Mouse (Mus musculus) cerebellum, adult 9-10 months (tissue): ENCODE data around the gene Prpsap2.
A peak's percentile ranks its signal among the peaks of the same experiment; 100 is the strongest.

Experiments used
- DNase-seq: peaks from one replicate; pipeline ENCODE4 v3.0.0; 2022

The Prpsap2 gene

DNA sequence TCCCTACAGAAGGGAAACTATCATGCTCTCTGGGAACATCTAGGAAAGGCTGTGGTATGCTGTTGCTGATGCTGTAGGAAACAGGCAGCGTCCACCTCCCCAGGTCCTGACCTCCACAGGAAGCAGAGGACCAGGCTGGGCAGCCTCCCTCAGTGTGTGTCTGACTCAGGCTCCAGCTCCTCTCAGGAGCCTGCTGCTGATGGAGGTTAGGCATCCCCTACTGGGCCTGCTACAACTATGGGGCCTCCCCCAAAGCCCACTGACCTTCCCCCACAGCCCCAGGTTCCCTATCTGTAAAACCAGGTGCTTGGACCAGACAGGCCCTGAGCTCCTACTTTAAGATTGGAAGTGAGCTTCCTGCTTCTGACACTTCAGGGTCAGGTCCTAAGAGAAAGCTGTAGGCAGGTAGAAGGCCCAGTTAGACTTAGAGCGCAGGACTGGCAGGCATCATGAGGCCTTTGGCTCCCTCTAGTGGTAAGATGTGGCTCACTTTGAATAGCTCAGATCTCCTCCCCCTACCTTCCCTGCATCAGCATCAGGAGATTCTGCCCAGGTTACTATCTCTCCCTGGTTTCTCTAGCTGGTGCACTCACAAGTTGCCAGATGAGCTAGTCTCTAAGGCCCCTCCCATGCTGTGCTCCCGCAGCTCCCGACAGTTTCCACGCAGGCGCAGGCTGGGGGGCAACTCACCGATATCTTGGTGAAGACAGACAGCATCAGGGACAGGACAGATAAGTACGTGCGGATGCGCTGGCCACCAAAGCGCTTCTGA is 47.4 kb downstream of the Prpsap2 start:
- peak; percentile 88 for DNase-seq

DNA sequence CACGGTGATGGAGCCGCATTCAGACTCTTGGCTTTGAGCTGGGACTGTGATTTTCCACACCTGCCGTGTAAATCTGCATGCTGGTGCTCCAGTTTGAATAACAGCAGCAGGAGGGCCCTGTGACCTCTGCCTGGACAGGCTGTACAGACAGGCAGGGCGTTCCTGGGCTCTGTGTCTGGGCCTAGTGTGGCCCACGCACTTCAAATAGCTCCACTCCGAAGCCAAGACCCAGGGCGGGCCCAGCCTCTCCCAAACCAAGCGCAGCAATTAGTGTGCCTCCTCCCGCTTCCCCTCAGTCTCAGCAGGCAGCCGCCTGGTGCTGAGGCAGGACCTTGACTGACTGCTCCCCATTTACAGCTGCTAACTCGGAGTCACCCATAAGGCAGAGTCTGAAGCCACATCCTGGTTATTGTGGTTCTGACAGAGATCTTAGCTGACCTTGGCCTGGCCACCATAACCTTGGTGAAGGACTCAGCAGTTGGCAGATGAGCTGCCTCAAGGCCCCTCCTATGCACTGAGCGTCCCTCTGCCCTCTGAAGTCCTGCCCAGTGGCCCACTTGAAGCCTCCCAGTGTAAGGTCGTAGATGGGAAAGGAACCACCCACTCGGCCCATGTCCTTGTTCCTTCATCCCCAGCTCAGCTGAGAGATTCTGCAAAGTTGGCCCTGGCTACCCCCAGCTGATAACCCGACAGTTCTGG is 48.6 kb downstream of the Prpsap2 start:
- no peak for DNase-seq

DNA sequence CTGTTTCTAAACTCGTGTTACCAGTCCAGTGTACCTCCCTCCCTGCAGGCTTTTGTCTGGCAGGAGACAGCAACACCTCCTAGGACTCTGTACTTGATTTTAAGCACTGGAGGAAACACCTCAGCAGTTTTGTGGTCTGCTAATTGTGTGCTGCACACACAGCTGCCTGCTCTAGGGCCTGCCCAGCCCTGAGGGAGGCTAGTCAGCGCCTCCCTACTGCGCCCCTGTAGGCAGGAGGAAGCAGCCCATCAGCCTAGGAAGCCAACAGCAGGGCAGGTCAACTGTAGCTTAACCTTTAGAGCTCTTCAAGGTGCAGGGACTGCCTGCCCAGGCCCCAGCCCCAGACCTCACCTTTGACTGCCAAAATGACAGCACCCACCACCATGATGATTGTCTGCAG is 53.0 kb downstream of the Prpsap2 start:
- no peak for DNase-seq

DNA sequence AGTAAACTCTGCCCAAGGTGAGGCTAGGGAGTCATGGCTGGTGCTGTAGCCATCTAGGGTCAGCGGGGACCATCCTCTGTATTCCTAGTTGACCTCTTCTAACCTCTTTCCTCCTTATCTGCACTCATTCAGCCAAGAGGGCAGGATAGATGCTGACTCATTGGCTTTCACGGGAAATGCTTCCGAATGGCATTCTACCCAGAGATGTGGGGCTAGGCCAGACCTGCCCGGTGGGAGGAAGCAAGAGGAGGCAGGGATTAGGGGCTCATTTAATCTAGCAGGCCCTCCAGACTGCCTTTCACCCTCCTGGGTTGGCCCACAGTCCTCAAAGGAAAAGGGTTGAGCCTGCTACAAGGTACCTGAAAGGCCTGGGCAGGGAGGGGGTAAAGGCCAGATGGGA is 55.7 kb downstream of the Prpsap2 start:
- DNase-seq, result no peak

DNA sequence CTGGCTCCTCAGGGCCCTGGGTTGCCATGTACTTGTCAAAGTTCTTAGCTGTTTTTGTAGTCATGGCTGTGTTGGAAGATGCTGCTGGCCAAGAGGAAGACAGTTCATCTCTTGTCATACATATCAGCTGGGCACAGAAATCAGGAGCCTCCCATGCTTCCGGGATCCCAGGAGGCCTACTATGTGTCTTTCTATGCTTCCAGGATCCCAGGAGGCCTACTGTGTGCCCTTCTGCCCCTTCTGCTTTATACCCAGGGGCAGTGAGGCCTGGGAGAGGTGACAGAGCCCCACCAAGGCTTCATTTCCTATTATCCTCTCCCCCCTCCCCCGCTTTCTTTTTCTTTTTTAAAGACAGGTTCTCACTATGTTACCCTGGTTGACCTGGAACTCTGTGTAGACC is 56.3 kb downstream of the Prpsap2 start:
- no peak for DNase-seq

DNA sequence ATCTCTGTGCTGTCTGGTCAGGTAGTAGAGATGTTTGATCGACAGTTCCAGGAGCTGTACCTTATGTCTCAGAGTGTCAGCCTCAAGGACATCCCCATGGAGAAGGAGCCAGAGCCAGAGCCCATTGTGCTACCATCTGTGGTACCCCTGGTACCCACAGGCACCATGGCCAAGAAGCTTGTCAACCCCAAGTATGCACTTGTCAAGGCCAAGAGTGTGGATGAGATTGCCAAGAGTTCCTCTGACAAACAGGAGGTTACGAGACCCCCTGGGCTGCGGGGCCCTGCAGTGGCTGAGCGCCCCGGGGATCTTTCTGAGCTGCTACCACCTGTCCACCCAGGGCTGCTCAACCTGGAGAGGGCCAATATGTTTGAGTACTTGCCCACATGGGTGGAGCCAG is 59.4 kb downstream of the Prpsap2 start:
- DNase-seq, result peak; percentile 30

DNA sequence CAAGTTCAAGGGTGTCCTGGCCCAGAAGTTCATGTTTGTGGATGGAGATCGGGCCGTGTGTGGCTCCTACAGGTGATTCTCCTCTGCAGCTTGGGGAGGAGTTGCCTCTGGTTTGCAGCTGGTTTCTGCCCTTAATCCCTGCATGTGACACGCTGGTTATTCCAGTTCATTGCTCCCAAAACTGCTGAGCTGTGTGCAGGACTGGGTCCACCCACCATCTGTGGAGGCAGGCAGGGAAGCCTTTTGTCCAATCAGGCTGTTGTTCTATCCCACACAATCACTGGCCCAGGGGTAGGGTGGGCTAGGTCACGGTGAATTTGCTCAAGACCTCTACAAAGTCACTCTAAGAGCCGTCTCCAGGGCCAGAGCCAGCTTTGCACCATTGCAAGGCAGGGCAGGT is 60.2 kb downstream of the Prpsap2 start:
- no peak for DNase-seq

DNA sequence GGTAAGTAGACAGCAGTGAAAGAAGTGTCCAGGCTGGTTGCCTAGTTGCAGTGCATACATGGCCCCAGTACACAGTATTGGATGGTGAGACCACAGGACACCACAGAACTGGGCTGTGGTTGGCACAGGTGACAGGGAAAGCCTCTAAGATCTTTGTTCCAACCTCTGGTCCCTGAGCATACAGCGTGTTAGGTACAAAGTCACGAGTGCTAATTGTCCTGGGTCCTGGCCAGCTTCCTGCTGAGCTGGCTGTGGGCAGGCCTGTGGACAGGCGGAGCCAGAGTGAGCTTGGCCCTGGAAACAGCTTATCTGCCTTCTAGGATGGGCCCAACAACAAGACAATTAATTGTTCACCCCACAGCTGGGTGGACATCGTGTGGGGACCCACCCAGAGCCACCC is 62.0 kb downstream of the Prpsap2 start:
- DNase-seq, result peak; percentile 66

DNA sequence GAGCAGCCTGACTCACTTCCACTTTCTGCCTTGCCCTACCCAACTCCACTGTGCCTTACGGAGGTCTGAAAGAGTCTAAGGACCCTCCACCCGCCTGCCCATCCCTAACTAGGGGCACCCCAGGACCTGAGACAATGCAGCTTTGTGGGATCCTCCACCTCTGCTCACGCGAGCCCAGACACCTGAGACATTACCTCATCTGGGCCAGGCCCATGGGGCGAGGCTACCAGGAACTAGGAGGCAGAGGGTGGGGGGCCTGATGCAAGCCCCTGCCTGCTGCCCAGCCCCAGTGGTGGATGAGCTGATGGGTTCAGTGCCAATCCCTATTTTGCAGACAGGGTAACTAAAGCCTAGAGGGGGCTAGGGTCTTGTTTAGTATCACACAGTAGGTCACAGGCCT is 62.4 kb downstream of the Prpsap2 start:
- no peak for DNase-seq

DNA sequence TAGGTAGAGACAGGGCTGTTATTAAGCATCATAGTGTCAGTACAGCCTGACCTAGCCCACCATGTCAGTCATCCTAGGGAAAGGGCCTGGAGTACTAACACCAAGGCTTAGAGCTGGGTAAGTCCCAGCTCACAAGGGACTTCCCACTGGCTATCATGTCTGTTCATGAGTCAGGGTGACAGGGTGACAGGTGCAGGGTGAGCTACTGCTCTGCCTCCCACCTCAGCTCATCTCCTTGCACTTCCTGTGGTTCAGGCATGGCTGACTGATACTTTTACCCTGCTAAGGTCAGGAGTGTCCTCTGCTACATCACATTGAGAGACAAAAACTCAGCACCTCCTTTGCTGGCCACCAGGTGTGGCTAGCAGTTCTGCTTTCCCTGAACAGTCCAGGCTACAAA is 63.0 kb downstream of the Prpsap2 start:
- no peak for DNase-seq

DNA sequence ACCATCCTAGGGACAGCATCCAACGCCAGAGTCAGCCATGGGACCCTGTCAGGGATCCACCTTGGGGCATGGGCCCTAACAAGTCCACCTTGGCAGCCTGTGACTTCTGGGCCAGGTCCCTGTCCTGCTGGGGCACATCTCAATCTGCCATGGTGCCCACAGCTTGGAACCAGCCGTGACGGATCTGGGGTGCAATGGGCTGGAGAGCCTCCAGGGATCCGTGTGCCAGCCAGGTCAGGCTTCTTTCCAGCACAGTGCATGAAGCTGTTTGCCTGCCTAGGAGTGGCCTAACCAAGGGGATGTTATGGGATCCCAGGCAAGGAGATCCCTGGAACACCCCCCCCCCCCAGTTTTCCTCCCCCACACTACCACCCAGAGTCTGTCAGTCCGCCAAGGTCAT is 68.9 kb downstream of the Prpsap2 start:
- peak; percentile 82 for DNase-seq

DNA sequence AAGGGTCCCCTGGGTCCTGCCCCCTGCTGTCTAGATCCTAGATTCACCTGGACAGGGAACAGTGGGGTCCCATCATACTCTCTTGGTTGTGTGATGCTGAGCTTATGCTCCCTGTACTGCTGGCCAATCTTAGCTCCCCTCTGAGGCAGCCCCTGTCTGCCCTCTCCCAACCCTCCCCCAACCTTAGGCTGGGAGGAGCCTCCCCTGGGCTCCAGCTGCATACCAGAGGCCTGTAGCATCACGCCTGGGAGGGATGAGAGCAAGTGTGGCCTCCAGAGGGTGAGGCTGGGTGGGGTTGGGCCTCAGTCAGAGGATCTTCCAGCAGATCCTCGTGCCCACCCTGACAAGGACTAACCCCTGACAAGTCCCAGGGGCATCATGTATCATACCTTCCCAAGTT is 74.3 kb downstream of the Prpsap2 start:
- DNase-seq, result no peak

DNA sequence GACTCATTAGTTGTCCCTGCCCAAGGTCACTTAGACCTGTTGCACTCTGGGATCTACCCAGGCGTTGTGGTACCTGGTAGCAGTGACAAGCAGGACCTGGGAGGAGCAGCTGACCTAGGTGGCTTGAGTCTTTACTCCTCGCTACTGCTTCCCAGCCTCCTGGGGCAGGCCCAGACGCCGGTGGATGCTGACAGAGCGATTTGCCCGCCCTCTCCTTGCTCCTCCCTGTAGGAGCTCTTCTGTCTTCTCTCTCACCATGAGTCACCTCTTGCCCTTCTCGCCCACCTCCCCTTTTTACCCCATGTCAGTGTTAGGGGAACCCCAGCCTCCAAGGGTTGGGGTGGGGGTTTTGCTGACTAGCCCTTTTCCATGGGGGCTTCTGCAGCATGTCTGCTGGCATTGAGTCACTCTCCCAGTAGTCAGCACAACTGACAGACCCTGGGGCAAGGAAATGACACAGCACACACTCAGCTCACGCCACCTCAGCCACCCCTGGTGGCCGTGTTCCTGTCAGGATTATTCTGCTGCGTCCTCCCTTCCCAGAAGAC is 74.9 kb downstream of the Prpsap2 start:
- DNase-seq, result no peak

DNA sequence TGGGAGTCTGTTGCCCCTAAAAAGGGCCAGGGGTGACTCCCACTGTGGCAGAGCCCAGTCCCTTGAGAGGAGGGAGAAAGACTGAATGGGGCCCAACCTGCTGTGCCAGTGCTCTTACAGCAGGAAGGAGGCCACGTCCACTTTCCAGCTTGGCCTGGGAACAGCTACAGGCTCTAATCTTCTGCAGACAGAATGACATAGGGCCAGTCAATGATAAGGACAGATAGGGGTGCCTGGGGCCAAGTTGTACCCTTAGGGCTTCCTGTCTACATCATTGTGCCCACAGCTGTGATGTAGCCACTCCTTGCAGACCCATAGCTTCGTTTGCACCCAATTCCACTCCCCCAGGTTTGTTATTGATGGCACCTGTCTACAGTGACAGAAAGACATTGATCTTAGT is 75.7 kb downstream of the Prpsap2 start:
- no peak for DNase-seq

DNA sequence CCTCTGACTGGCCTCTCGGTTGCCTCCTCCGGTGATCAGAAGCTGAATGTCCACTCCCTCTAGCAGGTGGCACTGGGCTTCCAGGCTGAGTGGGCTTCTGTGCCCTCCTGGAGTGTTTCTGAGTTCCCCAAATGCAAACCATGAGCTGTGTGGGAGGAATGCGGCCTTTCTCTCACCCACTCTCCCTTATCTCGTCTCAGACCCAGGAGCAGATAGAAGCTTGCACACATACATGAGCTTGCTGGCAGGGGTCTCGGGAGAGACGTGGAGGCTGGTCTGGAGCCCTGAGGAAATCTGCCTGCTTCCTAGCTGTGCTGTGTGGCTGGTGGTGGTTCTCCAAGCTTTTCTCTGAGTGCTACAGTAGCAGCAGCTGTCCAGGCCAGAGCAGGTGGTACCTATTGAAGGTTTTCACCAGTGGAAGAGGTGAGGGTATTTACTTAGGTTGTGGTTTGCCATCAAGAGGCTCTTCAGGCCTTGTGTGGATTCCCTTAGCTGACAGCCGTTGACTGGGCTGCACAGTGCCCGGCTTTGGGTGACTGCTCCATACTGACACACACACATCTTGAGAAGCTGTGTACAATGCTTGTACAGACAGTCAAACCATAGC is 76.7 kb downstream of the Prpsap2 start:
- no peak for DNase-seq

DNA sequence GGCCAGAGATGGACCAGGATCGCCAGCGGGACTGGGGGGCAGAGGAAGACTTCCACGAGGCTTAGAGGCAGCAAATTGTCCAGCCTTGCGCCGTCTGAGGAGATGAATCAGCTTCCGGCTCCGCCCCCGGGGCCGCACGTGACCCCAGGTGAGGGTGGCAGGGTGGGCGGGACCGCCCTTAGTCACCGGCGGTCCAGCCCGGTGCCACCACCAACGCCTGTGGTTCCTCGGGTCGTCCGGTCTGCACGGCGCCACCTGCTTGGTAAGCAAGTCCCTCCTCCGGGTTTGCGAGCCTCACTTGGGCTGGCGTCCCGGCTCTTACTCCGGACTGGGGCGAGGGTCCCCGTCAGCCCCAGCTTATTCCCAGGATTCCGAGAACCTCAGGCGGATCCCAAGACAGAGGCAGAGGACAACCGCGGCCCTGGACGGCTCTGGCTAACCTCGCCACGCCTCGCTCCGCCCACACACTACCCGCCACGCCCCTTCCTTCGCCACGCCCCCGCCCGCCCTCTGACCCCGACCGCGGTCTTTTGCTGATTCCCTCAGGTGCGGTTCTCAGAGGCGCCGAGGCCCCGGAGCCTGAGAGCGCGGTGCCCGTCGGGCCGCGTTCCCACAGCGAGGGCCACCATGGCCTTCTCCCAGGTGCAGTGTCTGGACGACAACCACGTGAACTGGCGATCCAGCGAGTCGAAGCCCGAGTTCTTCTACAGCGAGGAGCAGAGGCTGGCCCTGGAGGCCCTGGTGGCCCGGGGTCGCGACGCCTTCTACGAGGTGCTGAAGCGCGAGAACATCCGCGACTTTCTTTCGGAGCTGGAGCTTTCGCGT is 77.8 kb downstream of the Prpsap2 start, which contains the start of gene Fam83g:
TSS of gene Fam83g (plus strand) at position 185 of the 825 bp plus-strand sequence.
- no peak for DNase-seq
